Mouse (Mus musculus) spleen, postnatal 10 days (tissue): ENCODE data around the gene Cdc20.
A peak's percentile ranks its signal among the peaks of the same experiment; 100 is the strongest.

ENCODE experiments used
- DNase-seq, 2 experiments: peaks; one replicate each; pipeline ENCODE4 v3.0.0; 2021 to 2022; ENCODE audit warnings: low spot score in 2 of 2

The Cdc20 gene

DNA sequence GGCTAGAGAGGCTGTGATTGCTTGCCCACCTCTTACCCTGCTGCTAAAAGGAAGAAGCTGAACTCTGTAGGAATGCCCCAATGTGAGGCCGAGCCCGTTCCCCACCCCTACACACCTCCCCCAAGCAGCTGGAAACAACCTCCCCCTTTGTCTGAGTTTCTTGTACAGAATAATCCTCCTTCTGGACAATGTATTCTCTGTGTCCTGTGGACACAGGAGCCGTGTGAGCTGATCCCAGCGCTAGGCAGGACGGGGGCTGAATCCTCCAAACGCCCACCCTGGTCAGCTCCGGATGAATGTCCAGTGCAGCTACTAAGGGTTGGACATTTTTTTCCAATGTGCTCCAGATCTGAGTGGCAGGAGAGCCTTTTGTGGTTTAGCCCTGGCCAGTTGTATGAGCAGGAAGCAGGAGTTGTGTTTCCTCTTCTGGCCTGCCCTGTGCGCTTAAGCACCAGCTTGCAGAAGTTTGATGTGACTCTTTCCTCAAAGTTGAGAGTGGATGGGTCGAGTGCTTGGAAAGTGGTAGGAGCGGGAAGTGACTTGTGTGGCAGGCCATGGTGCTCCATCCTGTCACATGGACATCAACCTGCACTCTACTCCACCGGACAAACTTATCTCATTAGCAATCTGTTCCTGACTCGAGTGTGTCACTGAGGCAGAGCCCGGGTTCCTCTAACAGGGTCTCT, 19.9 kb downstream of the Cdc20 start:
- no peak for DNase-seq

DNA sequence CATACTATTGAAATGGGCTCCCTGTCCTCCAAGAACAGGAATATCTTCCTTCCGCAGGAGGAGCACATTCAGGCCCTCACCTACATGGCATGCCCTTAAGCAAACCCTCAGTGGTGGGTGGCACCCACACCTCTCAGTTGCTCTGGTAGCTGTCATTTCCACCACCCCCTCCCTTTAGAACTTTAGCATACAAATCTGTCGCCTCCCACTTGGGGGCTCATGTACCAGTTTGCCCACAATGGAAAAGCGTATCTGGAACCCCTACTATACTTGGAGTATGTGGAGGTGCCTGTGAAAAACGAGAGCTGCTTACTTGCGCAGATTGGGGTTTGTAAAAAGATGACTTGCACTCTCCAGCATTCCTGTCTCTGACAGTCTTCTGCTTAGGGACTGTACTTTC, 20.8 kb downstream of the Cdc20 start:
- no peak for DNase-seq

DNA sequence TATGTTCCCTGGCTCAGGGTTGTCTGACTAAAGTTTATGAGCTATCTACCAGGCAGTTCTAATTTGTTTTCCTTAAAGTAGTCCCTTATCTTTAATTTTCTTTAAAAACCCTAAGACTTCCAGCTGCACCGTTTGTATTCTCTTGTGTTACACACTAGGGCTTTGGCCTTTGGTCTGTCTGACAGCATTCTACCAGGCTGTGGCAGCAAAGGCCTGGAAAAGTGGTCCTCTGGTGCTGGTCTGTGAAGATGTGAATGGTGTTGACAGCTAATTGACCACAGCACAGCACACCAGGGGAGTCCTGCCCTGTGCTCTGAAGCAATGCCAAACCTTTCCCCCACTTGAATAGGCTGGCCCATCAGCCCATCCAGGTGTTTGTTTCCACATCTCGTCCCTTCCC, 21.4 kb downstream of the Cdc20 start:
- no peak for DNase-seq

DNA sequence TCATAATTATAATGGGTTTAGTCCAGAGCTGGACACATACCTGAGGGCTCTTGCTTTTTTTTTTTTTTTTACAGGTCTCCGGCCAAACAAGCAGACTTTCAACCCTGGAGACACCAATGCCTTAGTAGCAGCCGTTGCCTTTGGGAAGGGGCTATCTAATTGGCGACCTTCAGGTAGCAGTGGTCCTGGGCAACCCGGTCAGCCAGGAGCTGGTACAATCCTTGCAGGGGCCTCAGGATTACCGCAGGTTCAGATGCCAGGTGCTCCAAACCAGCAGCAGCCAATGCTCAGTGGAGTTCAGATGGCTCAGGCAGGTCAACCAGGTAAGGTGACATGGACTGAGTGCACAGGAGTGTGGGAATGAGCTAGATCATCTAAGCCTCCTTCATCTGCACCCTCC, 23.6 kb downstream of the Cdc20 start:
- DNase-seq = no peak

DNA sequence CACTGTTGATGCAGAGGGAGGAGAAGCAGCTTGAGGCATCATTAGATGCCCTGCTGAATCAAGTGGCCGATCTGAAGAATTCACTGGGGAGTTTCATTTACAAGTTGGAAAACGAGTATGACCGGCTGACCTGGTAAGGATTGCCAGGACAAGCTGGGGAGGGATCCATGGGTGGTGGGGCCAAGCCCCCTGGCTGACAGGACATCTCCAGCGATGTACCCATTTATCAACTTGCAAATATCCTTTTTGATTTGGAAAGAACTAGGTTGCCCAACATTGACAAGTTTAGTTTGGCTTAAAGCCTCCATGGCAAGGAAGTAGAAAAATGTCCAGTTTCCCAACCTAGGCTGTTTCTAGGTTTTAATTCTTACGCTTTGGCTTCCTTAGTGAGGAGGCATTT, 26.3 kb downstream of the Cdc20 start:
- no peak for DNase-seq

DNA sequence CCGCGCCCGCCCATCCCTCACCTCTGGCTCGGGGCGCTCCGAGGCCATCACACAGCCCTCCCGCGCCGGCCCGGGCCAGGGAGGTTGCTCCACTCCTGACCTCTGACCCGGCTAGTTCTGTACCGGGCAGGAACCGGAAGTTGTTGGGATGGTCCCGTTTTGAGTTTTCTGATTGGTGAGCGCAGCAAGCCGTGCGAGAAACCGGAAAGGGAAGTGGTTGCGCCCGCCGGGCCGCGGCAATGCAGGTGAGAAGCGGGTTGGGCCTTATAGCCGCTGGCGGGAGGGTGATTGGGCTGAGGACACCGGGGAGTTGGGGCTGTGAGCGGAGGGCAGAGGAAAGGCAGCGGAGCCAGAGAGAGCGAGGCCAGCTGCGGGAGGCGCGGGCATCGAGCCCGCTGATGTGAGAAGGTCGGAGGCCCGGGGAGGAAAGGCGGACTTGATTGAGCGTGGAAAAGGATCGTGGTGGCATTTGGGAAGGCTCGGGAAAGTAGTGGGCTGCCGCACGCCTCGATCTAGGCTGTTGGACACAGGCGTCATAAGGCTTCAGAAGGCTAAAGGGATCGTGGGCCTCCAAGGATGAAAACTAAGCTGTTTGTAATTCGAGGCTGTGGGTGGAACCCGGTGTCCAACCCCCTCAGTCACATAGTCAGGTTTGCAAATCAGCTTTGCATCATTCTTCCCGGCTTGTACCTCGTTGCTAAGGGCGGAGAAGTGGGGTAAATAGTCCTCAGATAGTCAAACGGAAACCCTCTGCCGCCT, 27.8 kb downstream of the Cdc20 start, which contains the start of the genes Szt2 and Med8:
Szt2 (minus strand) TSS at position 132 of the 759 bp plus-strand sequence.
Med8 (plus strand) TSS at position 196 of the 759 bp plus-strand sequence.
- DNase-seq = peak; percentile 85 to 93

DNA sequence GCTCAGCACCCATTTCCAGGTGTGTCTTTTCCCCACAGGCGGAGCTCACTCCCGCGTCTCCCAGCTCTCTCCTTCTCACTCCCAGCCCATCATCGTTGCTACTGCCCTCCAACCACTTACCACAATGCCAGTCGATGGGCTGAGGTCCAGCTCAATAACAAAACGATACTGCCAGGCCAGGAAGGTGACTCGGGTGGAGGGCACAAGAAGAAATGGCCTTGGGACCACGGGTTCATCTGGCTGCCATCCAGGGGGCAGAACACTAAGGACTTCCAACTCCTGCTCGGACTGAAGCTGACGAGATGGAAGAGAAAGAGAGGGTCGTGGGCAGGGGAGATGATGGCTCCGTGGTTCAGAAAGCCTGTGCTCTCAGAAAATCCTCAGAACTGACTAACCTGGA, 34.5 kb downstream of the Cdc20 start:
- no peak for DNase-seq

- DNase-seq = no peak
Measured at GRCm38 (mm10) chr4:118401918-118402317, 35.2 kb downstream of the Cdc20 start.

- DNase-seq = no peak
Measured at GRCm38 (mm10) chr4:118401421-118401820, 35.7 kb downstream of the Cdc20 start.

- no peak for DNase-seq
Measured at GRCm38 (mm10) chr4:118398400-118398799, 38.8 kb downstream of the Cdc20 start.

DNA sequence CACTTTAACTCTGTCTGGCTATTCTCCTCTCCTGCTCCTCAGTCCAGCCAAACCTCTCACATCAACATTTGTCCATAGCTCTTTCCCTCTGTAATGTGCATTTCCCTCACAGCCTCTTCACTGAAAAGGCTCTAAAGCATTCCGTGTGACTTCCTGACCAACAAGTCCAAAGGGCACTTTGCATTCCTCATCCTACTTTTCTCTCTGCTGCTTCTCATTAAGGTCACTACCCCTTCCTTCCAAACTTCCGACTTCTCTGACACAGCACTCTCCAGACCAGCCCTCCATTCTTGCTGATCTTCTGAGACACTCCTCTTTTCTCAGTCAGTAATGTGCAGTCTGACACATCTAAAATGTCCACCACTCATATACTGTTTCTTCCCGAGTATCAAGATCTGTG, 40.7 kb downstream of the Cdc20 start:
- no peak for DNase-seq

DNA sequence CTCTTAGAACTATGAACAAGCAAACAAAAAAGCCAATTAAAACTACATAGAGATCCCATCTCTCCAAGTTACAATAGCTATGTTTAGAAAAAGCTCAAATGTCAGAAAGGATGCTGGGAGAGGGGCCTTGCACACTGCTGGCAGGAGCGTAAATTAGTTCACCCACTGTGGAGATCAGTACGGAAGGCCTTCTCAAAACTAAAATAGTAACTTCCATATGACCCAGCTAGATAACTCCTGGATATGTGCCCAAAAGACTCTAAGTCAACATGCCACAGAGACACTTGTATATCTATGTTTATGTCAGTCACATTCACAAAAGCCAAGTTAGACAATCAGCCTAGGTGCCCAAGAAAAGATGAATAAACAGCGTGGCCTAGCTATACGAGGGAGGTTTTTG, 41.9 kb downstream of the Cdc20 start:
- DNase-seq = no peak

DNA sequence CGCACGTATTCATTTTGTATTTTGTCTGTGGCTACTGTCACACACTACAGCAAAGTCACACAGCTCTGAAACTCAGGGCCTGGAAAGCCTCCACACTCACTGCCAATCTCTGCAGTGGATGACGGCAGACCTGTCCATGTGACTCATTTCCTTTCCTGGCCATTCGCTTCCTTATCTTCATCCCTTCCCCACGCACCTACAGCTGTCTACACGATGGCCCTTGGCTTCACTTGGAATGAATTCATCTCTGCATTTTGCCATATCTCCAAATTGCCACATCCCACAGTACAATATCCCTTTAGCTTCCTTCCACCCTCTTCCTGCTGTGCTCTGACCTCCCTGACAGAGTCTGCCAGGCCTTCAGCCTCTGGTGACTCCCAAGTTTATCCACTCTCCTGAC, 42.6 kb downstream of the Cdc20 start:
- DNase-seq = no peak

- no peak for DNase-seq
Measured at GRCm38 (mm10) chr4:118390146-118390545, 47.0 kb downstream of the Cdc20 start.

DNA sequence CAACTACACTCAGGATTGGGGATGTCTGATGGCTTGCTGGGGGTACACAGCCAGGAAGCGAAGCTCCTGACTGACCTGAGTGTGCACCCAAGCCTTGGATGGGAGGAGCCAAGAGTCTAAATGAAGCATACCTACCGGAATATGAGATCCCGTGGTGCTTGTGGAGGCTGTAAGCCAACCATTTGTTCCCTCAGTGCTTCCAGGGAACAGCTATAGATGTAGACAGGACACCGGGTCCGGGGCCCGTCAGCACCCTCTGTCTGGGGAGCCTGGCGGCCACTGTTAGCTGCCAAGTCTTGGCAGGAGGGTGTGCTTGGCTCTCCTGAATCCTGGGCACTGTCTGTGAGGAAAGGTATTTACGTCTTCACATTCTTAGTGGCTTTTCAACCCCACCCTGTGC, 49.8 kb downstream of the Cdc20 start:
- DNase-seq = no peak

DNA sequence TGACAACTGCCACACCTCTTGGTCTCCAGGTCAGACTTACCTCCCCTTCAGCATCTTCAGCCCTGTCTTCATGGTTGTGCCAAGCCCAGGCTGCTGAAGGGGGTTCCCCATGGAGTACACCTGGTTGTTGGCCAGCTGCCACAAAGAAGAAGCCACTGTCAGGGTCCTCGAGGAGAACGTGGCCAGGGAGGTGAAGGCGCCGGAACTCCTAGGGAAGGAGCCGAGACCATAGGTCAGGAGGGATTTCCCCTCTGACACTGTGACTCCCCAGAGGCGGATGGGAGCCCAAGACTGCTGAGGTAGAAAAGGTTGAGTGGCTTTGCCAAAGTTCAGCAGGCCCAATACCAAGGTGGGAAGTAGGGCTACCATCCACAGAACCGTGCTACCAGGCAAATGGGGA, 53.9 kb downstream of the Cdc20 start:
- no peak for DNase-seq
